Mouse (Mus musculus) liver, postnatal 0 days (tissue): ENCODE measurements around the gene Gtf2h3. TPM values are rescaled to one million over a fixed set of nuclear protein-coding genes. Genes with fewer than 3 reads are reported as not detected.
"Not testable (repeated sequence)": the region's sequence is repeated elsewhere in the genome, so short reads cannot be mapped to it uniquely, and the experiment has no call there.

Experiments
- ATAC-seq: fragments of 200-750 bp; cut with Nextera tagmentation; 2 replicates; pipeline ENCODE4 v1.8.0; 2017; ENCODE audit warnings: mild to moderate bottlenecking, moderate library complexity
- DNase-seq: peaks from one replicate; pipeline ENCODE4 v3.0.0-alpha.2; 2016
- H3K27ac ChIP-seq: fragments of 300-500 bp; sonication (generic); 2 replicates; pipeline ENCODE4 v1.5.1; 2014; ENCODE audit warnings: antibody characterized with exemption, moderate library complexity, mild to moderate bottlenecking, low read depth
- H3K27me3 ChIP-seq: fragments of 300-500 bp; sonication (generic); 2 replicates; pipeline ENCODE4 v1.6.1; 2014; ENCODE audit warnings: low read length, control low read depth, mixed read lengths; ENCODE audit not compliant: insufficient read depth
- H3K36me3 ChIP-seq: fragments of 300-500 bp; sonication (generic); replicated peaks from 2 replicates; pipeline ENCODE4 v1.6.1; 2014; ENCODE audit warnings: mild to moderate bottlenecking, control low read depth, low read length, moderate library complexity, mixed read lengths; ENCODE audit not compliant: insufficient read depth
- H3K4me1 ChIP-seq: fragments of 300-500 bp; sonication (generic); 2 replicates; pipeline ENCODE4 v1.6.1; 2014; ENCODE audit warnings: antibody characterized with exemption, mild to moderate bottlenecking, control low read depth; ENCODE audit not compliant: insufficient read depth
- H3K4me2 ChIP-seq: fragments of 300-500 bp; sonication (generic); 2 replicates; pipeline ENCODE4 v1.6.1; 2014; ENCODE audit warnings: low read depth, mild to moderate bottlenecking, low read length, moderate library complexity, mixed read lengths
- H3K4me3 ChIP-seq: fragments of 300-500 bp; sonication (generic); 2 replicates; pipeline ENCODE4 v1.5.1; 2014; ENCODE audit warnings: low read depth, low read length
- H3K9ac ChIP-seq: fragments of 300-500 bp; sonication (generic); replicated peaks from 2 replicates; pipeline ENCODE4 v1.6.1; 2014; ENCODE audit warnings: mild to moderate bottlenecking, moderate library complexity
- H3K9me3 ChIP-seq: fragments of 300-500 bp; sonication (generic); 2 replicates; pipeline ENCODE4 v1.6.1; 2016; ENCODE audit warnings: mild to moderate bottlenecking, control low read depth, low read length, mixed read lengths
- CTCF ChIP-seq: sonication (generic); IDR thresholded peaks from 2 replicates; pipeline ENCODE4 v1.5.1; 2016; ENCODE audit warnings: antibody characterized with exemption, low read depth
- EP300 ChIP-seq: IDR thresholded peaks from 2 replicates; pipeline ENCODE4 v1.6.1; 2016; ENCODE audit warnings: antibody characterized with exemption, low read depth, mild to moderate bottlenecking
- WGBS: fragments of 180-500 bp; shearing (Covaris S2); extraction: QIAGEN DNeasy Blood & Tissue Kit; methylation state at CpG from one replicate; pipeline ENCODE4 v1.1.7; 2014; ENCODE audit not compliant: insufficient replicate concordance; 5-methylcytosine and 5-hydroxymethylcytosine counted together
- polyA plus RNA-seq: library from polyadenylated mRNA; unstranded; fragments of >200 nt; fragmentation: Nextera tagmentation; extraction: Ambion mirVana; gene quantifications from 2 replicates; pipeline ENCODE4 v1.2.1, GENCODE M21; 2015

Gtf2h3 gene
- polyA plus RNA-seq, 1 experiment from 2014 or later = 14.7 TPM

- peak; percentile 85 for ATAC-seq
- H3K27ac ChIP-seq = peak overlapping the region; percentile 94
- no peak for TF ChIP-seq CTCF
- no peak for TF ChIP-seq EP300
- peaks cover 31% of the 10 kb centered on the region for H3K36me3 ChIP-seq
- peaks cover 15% of the 10 kb centered on the region for H3K4me1 ChIP-seq
- H3K9me3 ChIP-seq = no peaks in the 10 kb centered on the region
- peak; percentile 79 for DNase-seq
- WGBS = under 1% methylated on average over 51 of the region's 89 CpGs
- peak overlapping the region; percentile 87 for H3K9ac ChIP-seq
- peak overlapping the region; percentile 71 for H3K4me2 ChIP-seq
- no peaks in the 10 kb centered on the region for H3K27me3 ChIP-seq
- H3K4me3 ChIP-seq = peak overlapping the region; percentile 90
These were observed 37.9 kb upstream of the Gtf2h3 start for GRCm38 (mm10) chr5:124540905-124541601.

GRCm38 (mm10) chr5:124541602-124541973 lies 37.4 kb upstream of the Gtf2h3 start:
- ATAC-seq = no peak
- peaks cover 14% of the 10 kb centered on the region for H3K4me1 ChIP-seq
- TF ChIP-seq EP300 (no peak), CTCF (no peak)
- peak overlapping the region; percentile 71 for H3K4me2 ChIP-seq
- peaks cover 37% of the 10 kb centered on the region for H3K36me3 ChIP-seq
- H3K9me3 ChIP-seq = no peaks in the 10 kb centered on the region
- no peak for DNase-seq
- H3K27me3 ChIP-seq = no peaks in the 10 kb centered on the region
- peak overlapping the region; percentile 87 for H3K9ac ChIP-seq
- WGBS = 7% methylated on average over 8 of the region's 8 CpGs
- peak overlapping the region; percentile 90 for H3K4me3 ChIP-seq
- H3K27ac ChIP-seq = peak overlapping the region; percentile 94

GRCm38 (mm10) chr5:124550737-124551136 lies 28.2 kb upstream of the Gtf2h3 start:
- not testable (repeated sequence) for H3K4me2 ChIP-seq, H3K9ac ChIP-seq, ATAC-seq, H3K27ac ChIP-seq, DNase-seq, H3K9me3 ChIP-seq, H3K27me3 ChIP-seq, H3K4me3 ChIP-seq
- peaks cover 33% of the 10 kb centered on the region for H3K36me3 ChIP-seq
- 83% methylated on average over 4 of the region's 4 CpGs for WGBS
- peaks cover 14% of the 10 kb centered on the region for H3K4me1 ChIP-seq

- H3K4me3 ChIP-seq = peak overlapping the region; percentile 95
- H3K4me2 ChIP-seq = peak overlapping the region; percentile 95
- ATAC-seq, DNase-seq, H3K27me3 ChIP-seq, H3K9me3 ChIP-seq: not testable (repeated sequence)
- TF ChIP-seq CTCF = peak; percentile 21; the same call in 1 of the 2 replicates
- 31% methylated on average over 5 of the region's 5 CpGs for WGBS
- H3K36me3 ChIP-seq = peaks cover 26% of the 10 kb centered on the region
- H3K9ac ChIP-seq = peak overlapping the region; percentile 84
- peaks cover 14% of the 10 kb centered on the region for H3K4me1 ChIP-seq
- H3K27ac ChIP-seq = peak overlapping the region; percentile 82
These were observed 27.4 kb upstream of the Gtf2h3 start for GRCm38 (mm10) chr5:124551349-124552093.

GRCm38 (mm10) chr5:124552094-124552472 lies 26.9 kb upstream of the Gtf2h3 start:
- DNase-seq = no peak
- H3K4me1 ChIP-seq = peaks cover 14% of the 10 kb centered on the region
- H3K36me3 ChIP-seq = peaks cover 27% of the 10 kb centered on the region
- no peak for ATAC-seq
- H3K9me3 ChIP-seq = no peaks in the 10 kb centered on the region
- peak overlapping the region; percentile 95 for H3K4me2 ChIP-seq
- TF ChIP-seq EP300 (no peak), CTCF (no peak)
- H3K27me3 ChIP-seq = no peaks in the 10 kb centered on the region
- H3K27ac ChIP-seq = peak overlapping the region; percentile 82
- H3K9ac ChIP-seq = peak overlapping the region; percentile 84
- H3K4me3 ChIP-seq = peak overlapping the region; percentile 95
- WGBS = 6% methylated on average over 9 of the region's 9 CpGs

- peak within 1 kb of the TSS; percentile 95 for H3K4me2 ChIP-seq
- ATAC-seq (peak; percentile 91), DNase-seq (peak; percentile 92)
- H3K36me3 ChIP-seq = peaks cover 26% of the 10 kb centered on the region
- TF ChIP-seq CTCF = peak; percentile 53
- TF ChIP-seq EP300 = no peak; the same call in 1 of the 2 replicates
- H3K27me3 ChIP-seq = no peaks in the 10 kb centered on the region
- H3K4me1 ChIP-seq = peaks cover 14% of the 10 kb centered on the region
- H3K27ac ChIP-seq = peak within 1 kb of the TSS; percentile 82
- H3K9ac ChIP-seq = peak within 1 kb of the TSS; percentile 84
- H3K4me3 ChIP-seq = peak within 1 kb of the TSS; percentile 95
- under 1% methylated on average over 66 of the region's 66 CpGs for WGBS
- H3K9me3 ChIP-seq = no peaks in the 10 kb centered on the region
These were observed 26.2 kb upstream of the Gtf2h3 start, which contains the start of gene Ddx55 for GRCm38 (mm10) chr5:124552558-124553307. Ddx55 (plus strand) TSS chr5:124552864.
